Mouse (Mus musculus) adipose tissue, adult 10 weeks (tissue): Measurements from ENCODE around the gene Sirt4. TPM values are rescaled to one million over a fixed set of nuclear protein-coding genes. Genes with fewer than 3 reads are reported as not detected.

Source experiments
- polyA plus RNA-seq: library from polyadenylated mRNA; stranded (reverse); fragments of 350-450 nt; fragmentation: Illumina TruSeq; extraction: RNeasy Lipid Tissue Mini Kit (QIAGEN cat#74804); gene quantifications from one replicate; pipeline ENCODE4 v1.2.3, GENCODE M21; 2014; ENCODE audit warnings: low read depth, low replicate concordance

Sirt4 gene
- polyA plus RNA-seq: 37.6 TPM

DNA sequence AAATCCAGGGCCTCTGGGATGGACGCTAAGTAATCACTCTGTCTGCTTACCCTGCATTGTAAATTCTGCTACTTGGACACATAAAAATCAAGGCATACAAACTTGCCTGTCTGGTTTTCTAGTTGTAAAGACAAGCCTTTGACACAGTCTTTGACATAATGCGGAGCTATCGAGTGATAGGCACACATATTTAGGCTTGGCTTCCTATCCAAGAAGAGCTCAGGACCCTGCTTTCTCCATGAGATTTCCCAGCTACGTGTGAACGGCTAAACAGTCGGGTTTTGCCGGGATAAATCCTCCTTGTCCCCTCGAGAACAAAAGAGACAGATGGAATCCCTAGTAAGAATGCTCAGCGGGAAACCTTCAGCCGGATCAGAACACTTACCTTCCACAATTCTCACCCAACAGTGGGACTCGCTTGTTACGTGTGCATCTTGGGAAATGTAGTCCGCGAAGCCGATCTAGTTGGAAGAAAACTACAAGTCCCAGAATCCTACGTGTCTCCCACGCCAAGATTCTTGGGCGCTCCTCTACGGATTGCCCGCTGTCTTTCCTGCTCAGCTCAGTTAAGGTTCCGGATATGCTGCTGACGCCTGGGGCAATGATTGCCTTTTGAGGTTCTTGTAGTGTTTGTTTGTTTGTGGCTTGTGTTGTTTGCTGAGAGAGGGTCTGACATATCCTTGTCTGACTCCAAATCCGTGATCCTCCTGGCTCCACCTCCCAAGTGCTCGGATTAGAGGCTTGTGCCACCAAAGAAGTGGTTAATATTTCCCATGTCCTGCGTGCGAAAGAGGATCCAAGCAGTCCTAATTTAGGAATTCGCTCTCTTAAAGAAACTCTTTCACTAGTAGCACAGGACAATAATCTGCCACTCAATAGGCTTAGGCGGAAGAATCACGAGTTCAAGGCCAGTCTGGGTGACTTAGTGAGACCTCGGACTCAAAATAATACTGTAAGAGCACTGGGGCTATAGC lies at the start of gene Sirt4:
Gene Sirt4 (minus strand): TSS at position 779 of the 974 bp plus-strand sequence.

DNA sequence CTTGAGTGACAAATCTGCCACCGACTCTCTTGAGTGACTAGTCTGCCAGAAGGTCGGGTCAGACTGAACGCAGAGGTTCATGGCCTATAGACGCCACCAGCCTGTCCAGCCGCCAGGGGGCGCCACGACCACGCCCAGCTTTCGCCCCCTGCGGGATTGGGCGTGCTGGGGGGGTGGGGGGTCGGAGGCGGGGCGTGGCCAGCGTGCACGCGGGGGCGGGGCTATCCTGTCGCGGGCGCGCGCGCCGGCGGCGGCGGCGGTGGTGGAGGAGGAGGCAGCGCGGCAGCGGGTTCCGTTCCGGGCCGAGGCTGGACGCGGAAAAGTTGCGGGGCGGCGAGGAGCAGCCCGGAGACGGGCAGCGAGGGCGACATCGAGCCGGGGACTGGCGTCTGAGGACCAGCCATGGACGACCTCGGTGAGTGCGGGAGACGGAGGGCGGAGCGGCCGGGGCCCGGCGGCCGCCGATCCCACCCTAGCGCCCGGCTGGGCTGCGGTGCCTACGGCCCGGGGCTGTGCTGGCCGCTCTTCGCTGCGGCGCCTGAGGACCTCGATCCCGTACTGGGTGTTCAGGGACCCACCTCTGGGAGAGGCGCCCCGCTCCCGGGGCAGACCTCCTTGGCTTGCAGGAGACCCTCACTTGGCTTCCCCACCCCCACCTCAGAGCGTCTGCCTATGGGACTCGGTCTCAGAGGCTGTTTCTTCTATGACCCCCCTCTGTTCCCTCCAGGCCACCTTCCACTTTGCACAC lies 22.1 kb upstream of the Sirt4 start, which contains the start of gene Pxn:
Gene Pxn (plus strand): TSS at position 223 of the 748 bp plus-strand sequence.

DNA sequence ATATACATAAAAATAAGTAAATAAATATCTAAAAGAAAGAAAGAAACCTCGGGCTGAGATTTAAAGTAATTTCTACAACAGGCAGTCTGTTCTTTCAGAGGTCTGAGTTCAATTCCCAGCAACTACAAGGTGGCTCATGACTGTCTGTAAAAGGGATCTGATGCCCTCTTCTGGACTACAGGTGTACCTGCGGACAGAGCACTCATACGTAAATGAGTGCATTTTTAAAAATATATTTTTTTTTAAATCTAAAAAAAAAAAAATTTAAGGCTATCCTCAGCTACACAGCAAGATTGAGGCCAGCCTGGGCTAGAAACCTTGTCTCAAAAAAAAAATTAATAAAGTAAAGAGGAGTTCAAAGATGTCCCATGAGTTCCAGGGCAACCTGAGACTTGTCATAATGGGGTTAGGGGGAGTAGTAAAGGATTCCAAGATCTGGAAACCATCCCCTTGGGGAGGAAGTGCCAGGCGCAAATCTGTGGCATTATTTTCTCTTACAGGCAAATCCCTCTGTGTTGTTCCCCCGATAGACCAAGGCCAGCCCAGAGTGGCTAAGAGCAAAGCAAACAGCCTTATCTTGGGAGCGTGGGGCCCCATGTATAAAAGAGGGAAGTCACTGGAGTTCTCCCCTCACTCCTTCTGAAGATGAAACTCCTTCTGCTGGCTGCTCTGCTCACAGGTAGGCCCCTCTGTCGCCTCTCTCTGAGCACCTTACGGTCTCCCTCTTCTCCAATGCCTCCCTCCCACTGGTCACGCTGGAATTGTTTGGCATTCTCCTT lies 18.7 kb downstream of the Sirt4 start, which contains the start of gene Pla2g1b:
Gene Pla2g1b (plus strand): TSS at position 621 of the 779 bp plus-strand sequence.

DNA sequence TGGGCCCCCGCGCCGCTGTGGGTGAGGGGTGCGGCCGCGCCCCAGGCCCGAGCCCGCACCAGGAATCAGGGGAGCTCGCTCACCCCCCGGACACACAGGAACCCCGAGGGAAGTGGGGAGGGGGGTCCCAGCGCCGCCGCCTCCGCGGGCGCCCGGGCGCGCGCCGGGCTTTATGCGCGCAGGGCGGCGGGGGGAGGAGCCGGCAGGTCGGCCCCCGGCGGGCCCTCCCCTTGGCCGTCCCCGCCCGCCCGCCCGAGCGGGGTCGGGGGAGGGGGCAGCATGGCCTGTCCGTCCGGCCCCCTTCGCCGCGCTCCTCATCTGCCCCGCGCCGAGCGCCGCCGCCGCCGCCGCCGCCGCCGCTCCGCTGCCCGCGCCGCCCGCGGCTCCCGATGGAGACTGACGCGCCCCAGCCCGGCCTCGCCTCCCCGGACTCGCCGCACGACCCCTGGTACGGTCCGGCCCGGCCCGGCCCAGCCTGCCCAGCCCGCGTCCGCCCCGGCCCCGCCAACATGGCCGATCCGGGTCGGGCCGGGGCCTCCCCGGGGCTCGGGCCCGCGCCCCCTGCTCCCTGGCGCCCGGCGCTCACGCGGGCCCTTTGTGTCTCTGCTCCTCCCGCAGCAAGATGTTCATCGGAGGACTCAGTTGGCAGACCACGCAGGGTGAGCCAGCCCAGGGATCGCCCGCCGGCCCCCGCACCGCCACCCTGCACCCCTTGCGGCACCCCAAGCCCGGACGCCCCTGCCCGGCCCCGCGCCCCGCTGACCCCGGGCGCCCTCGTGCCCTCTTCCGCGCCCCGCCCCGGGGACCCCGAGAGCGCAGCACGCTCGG lies 55.0 kb downstream of the Sirt4 start, which contains the start of gene Msi1:
Gene Msi1 (plus strand): TSS at position 241 of the 828 bp plus-strand sequence.

Other genes with a start within 250 kb of the Sirt4 start
- 81.1 TPM for gene Pop5, start 248.9 kb downstream of the Sirt4 start, polyA plus RNA-seq
- gene Rnf10, start 211.8 kb downstream of the Sirt4 start, polyA plus RNA-seq: 150 TPM
- 28.2 TPM for gene Coq5, start 205.1 kb downstream of the Sirt4 start, polyA plus RNA-seq
- 245 TPM for gene Dynll1, start 183.7 kb downstream of the Sirt4 start, polyA plus RNA-seq
- gene Srsf9, start 157.5 kb downstream of the Sirt4 start, polyA plus RNA-seq: 54.0 TPM
- gene Gatc, start 143.5 kb downstream of the Sirt4 start, polyA plus RNA-seq: 20.5 TPM
- 43.0 TPM for gene Triap1, start 143.5 kb downstream of the Sirt4 start, polyA plus RNA-seq
- 608 TPM for gene Cox6a1, start 135.7 kb downstream of the Sirt4 start, polyA plus RNA-seq
- gene Msi1, start 55.1 kb downstream of the Sirt4 start, polyA plus RNA-seq: 1.9 TPM
- gene Pla2g1b, start 18.5 kb downstream of the Sirt4 start, polyA plus RNA-seq: not detected
- gene Pxn, start 22.0 kb upstream of the Sirt4 start, polyA plus RNA-seq: 83.9 TPM
- 1,640 TPM for gene Rplp0, start 74.7 kb upstream of the Sirt4 start, polyA plus RNA-seq
- 46.4 TPM for gene Gcn1l1, start 80.5 kb upstream of the Sirt4 start, polyA plus RNA-seq
- gene Rab35, start 147.2 kb upstream of the Sirt4 start, polyA plus RNA-seq: 36.0 TPM
- 31.8 TPM for gene Bicdl1, start 246.9 kb upstream of the Sirt4 start, polyA plus RNA-seq